Mouse (Mus musculus) spleen, adult 18-20 months (tissue): ENCODE data around the gene Itgae.
A peak's percentile ranks its signal among the peaks of the same experiment; 100 is the strongest.

Experiments used
- DNase-seq, 2 experiments: peaks; one replicate each; pipeline ENCODE4 v3.0.0; 2022; ENCODE audit warnings: mixed read lengths in 2 of 2

The Itgae gene

GRCm38 (mm10) chr11:73094231-73094995 lies 4.0 kb downstream of the Itgae start:
- DNase-seq: peak in 1 of 2 experiments; percentile 5

GRCm38 (mm10) chr11:73098860-73099259 lies 8.5 kb downstream of the Itgae start:
- peak in 1 of 2 experiments; percentile 2 for DNase-seq

- no peak for DNase-seq
Measured at GRCm38 (mm10) chr11:73099976-73100750, 9.8 kb downstream of the Itgae start.

- no peak for DNase-seq
Measured at GRCm38 (mm10) chr11:73101308-73101707, 10.9 kb downstream of the Itgae start.

GRCm38 (mm10) chr11:73105246-73105645 lies 14.9 kb downstream of the Itgae start:
- DNase-seq: no peak

GRCm38 (mm10) chr11:73107358-73107757 lies 17.0 kb downstream of the Itgae start:
- peak in 1 of 2 experiments; percentile 36 for DNase-seq

GRCm38 (mm10) chr11:73108195-73108897 lies 18.0 kb downstream of the Itgae start:
- DNase-seq: no peak

GRCm38 (mm10) chr11:73108898-73109625 lies 18.7 kb downstream of the Itgae start:
- no peak for DNase-seq

- no peak for DNase-seq
Measured at GRCm38 (mm10) chr11:73109941-73110340, 19.6 kb downstream of the Itgae start.

- DNase-seq: no peak
Measured at GRCm38 (mm10) chr11:73111414-73111813, 21.0 kb downstream of the Itgae start.

GRCm38 (mm10) chr11:73126495-73126894 lies 36.1 kb downstream of the Itgae start:
- no peak for DNase-seq

- peak in 1 of 2 experiments; percentile 23 for DNase-seq
Measured at GRCm38 (mm10) chr11:73131020-73131419, 40.6 kb downstream of the Itgae start.

- no peak for DNase-seq
Measured at GRCm38 (mm10) chr11:73132999-73133398, 42.6 kb downstream of the Itgae start.

- no peak for DNase-seq
Measured at GRCm38 (mm10) chr11:73134222-73134621, 43.8 kb downstream of the Itgae start.

GRCm38 (mm10) chr11:73136587-73136986 lies 46.2 kb downstream of the Itgae start:
- no peak for DNase-seq

- peak in 1 of 2 experiments; percentile 15 for DNase-seq
Measured at GRCm38 (mm10) chr11:73137116-73137515, 46.7 kb downstream of the Itgae start.

- peak; percentile 81 to 92 for DNase-seq
Measured at GRCm38 (mm10) chr11:73137591-73138501, 47.5 kb downstream of the Itgae start, which contains the start of gene Haspin. Gene Haspin (minus strand): TSS chr11:73138294.

- no peak for DNase-seq
Measured at GRCm38 (mm10) chr11:73144261-73144681, 53.9 kb downstream of the Itgae start.

- DNase-seq: no peak
Measured at GRCm38 (mm10) chr11:73146026-73146974, 55.9 kb downstream of the Itgae start.

GRCm38 (mm10) chr11:73146975-73147365 lies 56.6 kb downstream of the Itgae start:
- no peak for DNase-seq
